Mouse (Mus musculus) heart, embryonic 15.5 days (tissue): ENCODE data around the gene Krtcap2. TPM values are rescaled to one million over a fixed set of nuclear protein-coding genes. Genes with fewer than 3 reads are reported as not detected.
A peak's percentile ranks its signal among the peaks of the same experiment; 100 is the strongest.

Experiments
- ATAC-seq: fragments of 200-750 bp; cut with Nextera tagmentation; replicated peaks from 2 replicates; pipeline ENCODE4 v1.8.0; 2017; ENCODE audit warnings: low read depth, moderate TSS enrichment; ENCODE audit not compliant: insufficient number of reproducible peaks, insufficient read depth, low FRiP score
- H3K27ac ChIP-seq: fragments of 300-500 bp; sonication (generic); 2 replicates; pipeline ENCODE4 v1.5.1; 2015; ENCODE audit warnings: mild to moderate bottlenecking, inconsistent platforms
- H3K27me3 ChIP-seq: fragments of 300-500 bp; sonication (generic); 2 replicates; pipeline ENCODE4 v1.6.1; 2015; ENCODE audit warnings: inconsistent platforms
- H3K36me3 ChIP-seq: fragments of 300-500 bp; sonication (generic); 2 replicates; pipeline ENCODE4 v1.6.1; 2015; ENCODE audit warnings: mild to moderate bottlenecking, inconsistent platforms
- H3K4me1 ChIP-seq: fragments of 300-500 bp; sonication (generic); replicated peaks from 2 replicates; pipeline ENCODE4 v1.6.1; 2015; ENCODE audit warnings: inconsistent platforms
- H3K4me2 ChIP-seq: fragments of 300-500 bp; sonication (generic); 2 replicates; pipeline ENCODE4 v1.6.1; 2015; ENCODE audit warnings: inconsistent platforms, mild to moderate bottlenecking, moderate library complexity
- H3K4me3 ChIP-seq: fragments of 300-500 bp; sonication (generic); 2 replicates; pipeline ENCODE4 v1.5.1; 2015; ENCODE audit warnings: mild to moderate bottlenecking, inconsistent platforms
- H3K9ac ChIP-seq: fragments of 300-500 bp; sonication (generic); 2 replicates; pipeline ENCODE4 v1.6.1; 2015; ENCODE audit warnings: mild to moderate bottlenecking, inconsistent platforms
- H3K9me3 ChIP-seq: fragments of 300-500 bp; sonication (generic); replicated peaks from 2 replicates; pipeline ENCODE4 v1.6.1; 2016; ENCODE audit warnings: inconsistent platforms
- WGBS: fragments of 180-500 bp; shearing (Covaris S2); methylation state at CpG from one replicate; pipeline ENCODE4 v1.1.7; 2015; ENCODE audit warnings: mixed read lengths; 5-methylcytosine and 5-hydroxymethylcytosine counted together
- polyA plus RNA-seq: library from polyadenylated mRNA; unstranded; fragments of >200 nt; fragmentation: Nextera tagmentation; extraction: Ambion mirVana; gene quantifications from 2 replicates; pipeline ENCODE4 v1.2.1, GENCODE M21; 2015

Gene Krtcap2
- polyA plus RNA-seq, 1 experiment from 2014 or later = 207 TPM

DNA sequence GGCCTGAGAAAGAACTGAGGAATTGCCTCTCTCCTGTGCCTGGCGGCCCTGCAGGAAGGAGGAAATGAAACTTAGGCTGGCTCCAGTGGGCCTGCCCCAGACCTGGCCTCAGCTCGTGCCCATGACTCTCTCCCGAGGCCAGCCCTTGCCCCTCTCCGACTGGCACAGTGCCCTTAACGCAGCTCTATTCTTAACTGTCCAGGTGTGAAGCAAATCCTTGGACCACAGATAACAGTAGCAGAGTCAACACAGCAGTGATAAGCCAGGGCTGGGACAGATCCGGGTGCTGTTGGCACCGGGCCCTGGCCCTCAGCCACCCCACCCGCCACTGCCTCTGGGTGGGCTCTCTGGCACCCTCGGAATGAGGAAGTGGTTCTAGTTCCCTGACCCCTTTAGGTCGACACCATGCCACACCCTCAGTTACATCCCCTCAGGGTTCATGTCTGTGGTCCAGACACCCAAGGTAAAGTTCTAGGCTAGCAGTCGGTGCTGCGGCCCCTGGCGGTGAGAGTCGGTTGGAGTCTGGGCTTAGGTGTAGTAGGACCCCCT is 12.1 kb upstream of the Krtcap2 start:
- H3K27me3 ChIP-seq = peaks cover 26% of the 10 kb centered on the region
- H3K4me3 ChIP-seq = no peak overlapping the region
- H3K9me3 ChIP-seq = no peaks in the 10 kb centered on the region
- H3K4me1 ChIP-seq = peaks cover 16% of the 10 kb centered on the region
- H3K4me2 ChIP-seq = peak overlapping the region; percentile 19
- peak; percentile 54; the same call in 1 of the 2 replicates for ATAC-seq
- WGBS = 41% methylated on average over 14 of the region's 14 CpGs
- peak overlapping the region; percentile 55 for H3K27ac ChIP-seq
- H3K36me3 ChIP-seq = no peaks in the 10 kb centered on the region
- H3K9ac ChIP-seq = no peak overlapping the region

DNA sequence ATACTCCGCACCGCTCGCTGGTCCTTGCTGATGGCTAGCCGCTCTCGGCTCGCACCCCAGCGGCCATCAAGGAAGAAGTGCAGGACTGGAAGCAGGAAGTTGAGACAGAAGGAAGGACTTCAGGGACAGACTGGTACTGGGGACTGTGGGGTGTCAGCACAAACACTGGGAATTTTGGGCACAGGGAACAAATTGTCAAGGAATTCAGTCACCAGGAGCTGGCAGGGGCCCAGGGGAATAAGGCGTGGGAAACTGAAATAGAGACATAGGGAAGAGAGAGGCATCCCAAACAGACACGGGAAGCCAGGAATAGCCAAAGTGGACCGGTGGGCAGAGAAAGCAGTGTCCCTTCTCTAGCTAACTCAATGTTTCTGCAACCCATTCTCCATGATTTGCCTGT is 9.2 kb upstream of the Krtcap2 start:
- Histone ChIP-seq H3K36me3 (no peaks in the 10 kb centered on the region), H3K9ac (no peak overlapping the region), H3K27me3 (peaks cover 11% of the 10 kb centered on the region), H3K4me3 (no peak overlapping the region), H3K4me2 (no peak overlapping the region), H3K4me1 (peaks cover 16% of the 10 kb centered on the region), H3K9me3 (no peaks in the 10 kb centered on the region), H3K27ac (no peak overlapping the region)
- 86% methylated on average over 10 of the region's 10 CpGs for WGBS
- no peak for ATAC-seq

DNA sequence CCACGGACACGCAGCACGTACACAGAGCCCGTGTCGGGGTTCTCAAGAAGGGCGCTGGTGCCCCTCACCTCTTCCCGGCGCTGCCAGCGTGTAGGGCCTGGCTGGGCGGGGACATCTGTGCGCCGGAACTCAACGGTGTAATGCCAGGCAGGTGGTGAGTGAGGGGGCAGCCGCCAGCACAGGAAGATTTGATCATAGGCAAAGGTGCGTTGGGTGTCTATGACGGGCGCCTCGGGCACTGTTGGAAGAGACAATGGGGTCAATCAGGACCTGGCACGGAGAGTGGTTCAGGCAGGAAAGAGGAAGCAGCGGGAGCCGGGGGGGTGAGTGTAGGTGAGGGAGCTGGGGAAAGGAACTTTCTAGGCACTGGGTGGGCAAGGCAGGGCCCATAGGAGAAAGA is 8.1 kb upstream of the Krtcap2 start:
- H3K36me3 ChIP-seq = no peaks in the 10 kb centered on the region
- WGBS = 90% methylated on average over 21 of the region's 21 CpGs
- no peak overlapping the region for H3K9ac ChIP-seq
- no peak overlapping the region for H3K27ac ChIP-seq
- peaks cover 11% of the 10 kb centered on the region for H3K27me3 ChIP-seq
- H3K4me1 ChIP-seq = peaks cover 15% of the 10 kb centered on the region
- no peaks in the 10 kb centered on the region for H3K9me3 ChIP-seq
- H3K4me2 ChIP-seq = no peak overlapping the region
- no peak for ATAC-seq
- H3K4me3 ChIP-seq = no peak overlapping the region

DNA sequence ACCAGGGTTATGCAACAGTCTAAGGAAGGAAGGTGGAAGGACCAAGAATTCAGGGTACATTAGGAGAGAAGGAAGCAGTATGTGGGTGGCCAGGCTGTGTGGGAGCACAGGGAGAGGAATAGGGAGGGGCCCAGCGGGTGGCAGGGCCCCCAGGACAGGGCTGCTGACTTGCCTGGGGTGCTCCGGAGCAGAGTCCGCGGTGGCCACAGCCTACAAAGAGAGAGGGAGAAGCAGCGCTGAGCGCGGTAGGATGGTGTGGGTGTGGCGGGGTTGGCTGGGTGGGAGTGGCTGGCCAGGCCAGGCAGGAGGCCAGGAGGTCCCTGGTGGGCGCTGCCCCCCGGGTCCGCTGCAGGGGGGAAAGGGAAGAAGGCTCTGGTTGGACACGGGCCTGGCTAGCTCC is 7.3 kb upstream of the Krtcap2 start:
- H3K4me2 ChIP-seq = no peak overlapping the region
- peaks cover 14% of the 10 kb centered on the region for H3K27me3 ChIP-seq
- no peaks in the 10 kb centered on the region for H3K36me3 ChIP-seq
- no peak overlapping the region for H3K4me3 ChIP-seq
- H3K27ac ChIP-seq = no peak overlapping the region
- H3K9me3 ChIP-seq = no peaks in the 10 kb centered on the region
- no peak for ATAC-seq
- 61% methylated on average over 12 of the region's 12 CpGs for WGBS
- no peak overlapping the region for H3K9ac ChIP-seq
- peaks cover 10% of the 10 kb centered on the region for H3K4me1 ChIP-seq

DNA sequence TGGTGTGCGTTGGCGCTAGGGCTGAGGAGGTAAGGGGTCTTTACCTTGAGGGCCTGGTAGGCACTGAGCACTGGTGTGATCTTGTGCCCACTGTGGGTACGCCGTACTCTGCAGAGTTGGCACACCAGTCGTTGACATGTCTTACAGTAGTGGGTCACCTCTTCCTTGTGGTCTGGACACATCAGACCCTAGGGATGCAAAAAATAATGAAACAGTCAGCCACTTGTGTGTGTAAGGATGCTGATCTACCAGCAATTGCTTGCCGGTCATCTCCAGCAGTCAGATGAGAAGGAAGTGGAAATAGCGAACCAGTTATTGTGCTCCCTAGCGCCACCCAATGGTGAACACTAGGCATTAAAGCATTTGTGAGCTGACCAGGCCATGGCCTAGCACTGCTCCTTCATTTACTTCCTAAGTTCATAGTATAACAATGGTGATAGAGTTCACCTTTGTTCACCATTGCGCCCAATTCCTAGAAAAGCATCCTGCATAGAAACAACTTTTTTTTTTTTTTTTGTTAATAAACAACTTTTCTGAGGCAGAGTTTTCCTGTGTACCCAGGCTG is 3.4 kb upstream of the Krtcap2 start:
- no peaks in the 10 kb centered on the region for H3K9me3 ChIP-seq
- H3K36me3 ChIP-seq = no peaks in the 10 kb centered on the region
- H3K27me3 ChIP-seq = peaks cover 23% of the 10 kb centered on the region
- no peak overlapping the region for H3K9ac ChIP-seq
- H3K4me2 ChIP-seq = no peak overlapping the region
- no peak for ATAC-seq
- no peak overlapping the region for H3K27ac ChIP-seq
- H3K4me3 ChIP-seq = no peak overlapping the region
- peaks cover 36% of the 10 kb centered on the region for H3K4me1 ChIP-seq
- 69% methylated on average over 9 of the region's 9 CpGs for WGBS

DNA sequence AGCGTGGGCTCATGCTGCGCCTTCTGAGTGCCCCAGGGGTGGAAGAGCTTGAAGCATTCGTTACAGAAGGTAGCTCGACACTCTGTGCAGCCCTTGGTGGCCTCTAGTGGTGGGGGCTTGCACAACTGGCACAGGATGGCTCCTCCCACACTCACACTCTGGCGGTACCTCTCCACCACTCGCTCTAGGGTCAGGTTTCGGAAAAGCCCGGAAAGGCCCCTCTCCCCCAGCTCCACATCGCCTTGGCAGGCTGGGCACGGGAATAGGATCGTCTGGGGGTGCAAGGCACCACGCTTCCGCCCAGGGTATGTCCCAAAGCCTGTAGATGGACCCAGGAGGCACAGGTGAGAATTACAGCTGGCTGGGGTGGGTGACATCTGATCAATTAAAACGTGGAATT is 2.2 kb upstream of the Krtcap2 start:
- Histone ChIP-seq H3K4me2 (peak overlapping the region; percentile 46), H3K4me3 (no peak overlapping the region), H3K9me3 (no peaks in the 10 kb centered on the region), H3K4me1 (peaks cover 40% of the 10 kb centered on the region), H3K9ac (no peak overlapping the region), H3K27me3 (peaks cover 21% of the 10 kb centered on the region), H3K36me3 (no peaks in the 10 kb centered on the region), H3K27ac (no peak overlapping the region)
- ATAC-seq = no peak
- WGBS = 17% methylated on average over 14 of the region's 14 CpGs

DNA sequence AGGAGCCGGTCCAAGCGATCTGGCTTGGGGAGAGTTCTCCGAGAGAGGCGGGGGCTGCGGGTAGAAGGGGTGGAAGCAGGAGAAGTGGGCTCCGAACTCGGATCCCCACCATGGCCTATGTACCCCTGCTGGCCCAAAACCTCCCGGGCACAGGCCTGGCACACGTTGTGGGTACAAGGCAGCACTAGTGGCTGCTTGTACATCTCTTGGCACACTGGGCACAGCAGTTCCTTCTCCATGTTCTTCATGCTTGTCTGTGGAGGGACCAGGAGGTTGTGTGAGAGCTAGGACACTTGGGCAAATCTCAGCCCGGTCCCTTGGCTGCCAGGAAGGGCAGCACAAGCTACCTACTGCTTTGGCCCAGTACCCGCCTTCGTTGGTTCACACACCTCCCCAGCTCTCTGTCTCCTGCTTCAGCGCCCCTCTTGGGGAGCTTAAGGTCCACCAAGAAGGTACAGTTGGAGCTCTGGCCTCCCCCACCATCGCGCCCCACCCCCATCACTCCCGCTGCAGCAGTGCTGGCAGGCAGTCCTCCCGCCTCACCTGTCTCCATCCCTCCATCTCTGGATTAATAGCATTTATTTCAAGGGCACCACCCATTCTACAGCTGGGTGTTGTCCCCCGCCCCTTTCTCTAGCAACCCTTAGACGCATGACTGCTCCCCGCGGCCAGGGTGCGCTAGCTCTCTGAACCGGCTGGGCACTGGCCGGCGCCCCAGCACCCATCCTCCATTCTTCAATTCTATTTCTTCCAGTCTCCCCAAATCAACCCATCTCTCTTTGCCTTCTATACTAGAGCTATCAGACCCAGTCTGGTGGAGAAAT is 1.4 kb upstream of the Krtcap2 start:
- H3K9ac ChIP-seq = peak overlapping the region; percentile 32; the same call in 1 of the 2 replicates
- H3K27me3 ChIP-seq = peaks cover 20% of the 10 kb centered on the region

DNA sequence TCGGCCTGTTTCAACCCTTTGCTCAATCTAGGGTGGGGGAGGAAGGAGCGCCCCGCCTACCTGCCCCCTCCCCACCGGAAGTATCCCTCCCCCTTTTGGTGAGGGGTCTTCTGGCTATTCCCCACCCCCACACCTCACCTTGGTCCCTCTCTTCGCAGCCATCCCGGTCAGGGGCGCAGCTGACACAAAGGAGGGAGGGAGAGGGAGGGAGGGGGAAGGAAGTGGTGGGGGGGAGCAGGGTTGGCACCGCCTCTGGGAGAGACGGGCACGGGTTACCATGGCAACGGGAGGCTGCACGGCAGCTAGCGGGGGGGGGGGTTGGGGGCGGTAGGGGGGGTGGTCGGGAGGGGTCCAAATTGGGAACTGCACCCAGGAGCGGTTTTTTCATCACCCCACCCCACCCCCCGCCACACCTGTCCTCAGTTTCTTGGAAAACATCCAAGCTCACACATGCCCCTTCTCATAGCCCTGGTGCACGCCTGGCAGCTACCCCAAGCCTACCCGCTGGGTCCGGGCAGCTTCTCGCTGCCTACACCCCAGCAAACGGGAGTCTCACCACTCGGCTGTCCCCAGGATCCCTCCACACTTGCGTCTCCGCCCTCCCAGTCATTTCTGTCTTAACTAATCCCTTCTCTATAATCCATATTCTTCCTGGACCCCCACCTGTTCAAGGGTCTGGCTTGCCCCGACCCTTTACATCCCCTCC is 631 bp upstream of the Krtcap2 start:
- Histone ChIP-seq H3K9me3 (no peaks in the 10 kb centered on the region), H3K27ac (peak overlapping the region; percentile 29; the same call in 1 of the 2 replicates), H3K9ac (peak overlapping the region; percentile 32; the same call in 1 of the 2 replicates), H3K27me3 (peaks cover 20% of the 10 kb centered on the region), H3K4me3 (peak overlapping the region; percentile 90), H3K4me1 (peaks cover 40% of the 10 kb centered on the region), H3K4me2 (peak overlapping the region; percentile 82), H3K36me3 (no peaks in the 10 kb centered on the region)
- 0% methylated on average over 23 of the region's 26 CpGs for WGBS
- ATAC-seq = no peak

More for the DNA sequence above, 1.4 kb upstream of the Krtcap2 start:
- peaks cover 40% of the 10 kb centered on the region for H3K4me1 ChIP-seq
- H3K4me3 ChIP-seq = peak overlapping the region; percentile 90
- H3K36me3 ChIP-seq = no peaks in the 10 kb centered on the region
- WGBS = 14% methylated on average over 25 of the region's 25 CpGs
- H3K4me2 ChIP-seq = peak overlapping the region; percentile 82
- 0 out of 2 replicates have a peak, but pooled peaks have one; percentile 9 for ATAC-seq
- peak overlapping the region; percentile 29; the same call in 1 of the 2 replicates for H3K27ac ChIP-seq
- H3K9me3 ChIP-seq = no peaks in the 10 kb centered on the region

DNA sequence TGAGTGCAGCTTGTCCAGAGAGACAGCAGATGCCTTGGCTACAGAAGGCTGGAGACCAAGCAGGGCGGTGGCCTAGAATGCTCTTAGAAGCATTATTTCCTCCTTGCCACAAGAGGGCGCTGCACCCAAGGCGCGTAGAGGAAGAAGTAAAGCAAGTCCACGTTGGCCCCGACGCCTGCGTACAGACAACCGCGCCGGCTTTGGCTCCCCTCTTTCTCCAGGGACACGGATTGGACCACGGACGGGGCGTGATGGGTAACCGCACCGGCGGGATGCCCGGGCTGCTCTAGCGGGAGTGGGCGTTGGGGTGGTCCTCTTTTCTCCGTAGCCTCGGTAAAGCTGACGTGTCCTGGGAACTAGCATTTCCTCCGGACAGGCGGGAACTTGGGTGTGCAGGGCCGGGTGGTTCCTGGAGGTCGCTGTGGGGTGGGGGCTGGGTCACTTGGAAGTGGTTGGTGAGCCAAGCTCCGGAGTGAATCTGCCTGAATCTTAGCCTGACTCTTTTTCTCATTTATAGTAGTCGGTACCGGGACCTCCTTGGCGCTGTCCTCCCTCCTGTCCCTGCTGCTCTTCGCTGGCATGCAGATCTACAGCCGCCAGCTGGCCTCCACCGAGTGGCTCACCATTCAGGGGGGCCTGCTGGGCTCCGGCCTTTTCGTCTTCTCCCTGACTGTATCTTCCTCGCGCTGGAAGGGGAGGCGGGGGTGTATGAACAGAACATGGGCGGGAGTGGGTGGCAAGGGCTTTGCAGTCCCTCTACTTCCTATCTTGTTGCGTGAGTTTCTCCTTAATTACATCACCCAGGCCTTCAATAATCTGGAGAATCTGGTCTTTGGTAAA is 715 bp downstream of the Krtcap2 start, which contains the start of gene Trim46:
TSS of gene Trim46 (minus strand) at position 49 of the 840 bp plus-strand sequence.
- Histone ChIP-seq H3K4me3 (peak within 1 kb of the TSS; percentile 90), H3K9me3 (no peaks in the 10 kb centered on the region), H3K9ac (peak within 1 kb of the TSS; percentile 84), H3K4me1 (peaks cover 50% of the 10 kb centered on the region), H3K27me3 (peaks cover 20% of the 10 kb centered on the region), H3K36me3 (no peaks in the 10 kb centered on the region), H3K27ac (peak within 1 kb of the TSS; percentile 84), H3K4me2 (peak within 1 kb of the TSS; percentile 82)
- under 1% methylated on average over 42 of the region's 42 CpGs for WGBS
- ATAC-seq = peak; percentile 72

DNA sequence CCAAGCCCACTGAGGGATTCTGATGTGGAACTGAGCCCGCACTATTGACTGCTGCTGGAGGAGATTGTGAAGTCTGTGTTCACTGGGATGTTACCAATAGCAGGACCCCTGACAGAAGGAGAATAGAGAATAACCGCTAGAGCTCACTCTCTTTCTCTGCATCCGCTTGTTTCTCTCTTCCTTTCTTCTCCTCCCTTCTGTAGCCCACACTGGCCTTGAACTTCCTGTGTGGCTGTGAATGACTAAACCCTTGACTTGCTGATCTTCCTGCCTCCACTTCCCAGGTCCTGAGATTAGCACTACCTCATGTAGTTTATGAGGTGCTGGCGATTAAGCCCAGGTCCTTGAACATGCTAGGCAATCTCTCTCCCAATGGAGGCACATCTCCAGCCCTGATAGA is 1.7 kb downstream of the Krtcap2 start:
- no peak for ATAC-seq
- Histone ChIP-seq H3K36me3 (no peaks in the 10 kb centered on the region), H3K4me1 (peaks cover 59% of the 10 kb centered on the region), H3K27ac (no peak overlapping the region), H3K9me3 (no peaks in the 10 kb centered on the region), H3K9ac (peak overlapping the region; percentile 84; the same call in 1 of the 2 replicates), H3K27me3 (peaks cover 24% of the 10 kb centered on the region), H3K4me2 (peak overlapping the region; percentile 82), H3K4me3 (peak overlapping the region; percentile 90)
- 74% methylated on average over 4 of the region's 4 CpGs for WGBS
